Comparison of ENCODE assay signal across 27 mouse cellular contexts in genomic region chr17:82583801-82584200, GRCm38 (mm10).
DNase-seq lines count a peak whose midpoint lies in the region; ATAC-seq lines count a peak whose summit lies in the region.
"Had no signal": no experiment of that assay in that cellular context is flagged by ENCODE, and none has a peak within 500 bp of the region (broad histone marks: within the 10 kb centered on the region; RNA-seq: fewer than 3 reads in every experiment).

No protein-coding gene starts in this region.

- no peak overlapping the region for H3K9ac ChIP-seq in hindbrain, embryonic 13.5 days
- H3K9ac ChIP-seq in midbrain, embryonic 15.5 days: no peak overlapping the region
- H3K9ac ChIP-seq: embryonic facial prominence, embryonic 13.5 days; embryonic facial prominence, embryonic 15.5 days; forebrain, embryonic 13.5 days; forebrain, embryonic 15.5 days had no signal

- no peak overlapping the region for H3K4me3 ChIP-seq in hindbrain, embryonic 10.5 days
- H3K4me3 ChIP-seq in hindbrain, embryonic 13.5 days: no peak overlapping the region
- H3K4me3 ChIP-seq in midbrain, embryonic 15.5 days: no peak overlapping the region
- no peak overlapping the region for H3K4me3 ChIP-seq in midbrain, embryonic 10.5 days
- H3K4me3 ChIP-seq: embryonic facial prominence, embryonic 13.5 days; embryonic facial prominence, embryonic 15.5 days; erythroblast, embryonic 14.5 days; forebrain, embryonic 10.5 days; forebrain, embryonic 13.5 days; forebrain, embryonic 15.5 days had no signal

- no peak for ATAC-seq in hindbrain, embryonic 13.5 days (ENCODE audit: low FRiP score)
- 0 out of 2 replicates have a peak, but pooled peaks have one; percentile 58 for ATAC-seq in midbrain, embryonic 15.5 days (replicated peaks)
- ATAC-seq: activated CD4-positive, CD25-positive, alpha-beta regulatory T cell, adult 4 months; CD4-positive, CD25-positive, alpha-beta regulatory T cell, adult 4 months; forebrain, embryonic 13.5 days; forebrain, embryonic 15.5 days; Patski had no signal

- no peaks in the 10 kb centered on the region for H3K9me3 ChIP-seq in hindbrain, embryonic 10.5 days
- H3K9me3 ChIP-seq in hindbrain, embryonic 13.5 days: no peaks in the 10 kb centered on the region
- H3K9me3 ChIP-seq in midbrain, embryonic 15.5 days: no peaks in the 10 kb centered on the region
- H3K9me3 ChIP-seq in midbrain, embryonic 10.5 days (replicated peaks): no peaks in the 10 kb centered on the region
- H3K9me3 ChIP-seq: embryonic facial prominence, embryonic 13.5 days; embryonic facial prominence, embryonic 15.5 days; forebrain, embryonic 10.5 days; forebrain, embryonic 13.5 days; forebrain, embryonic 15.5 days had no signal

- H3K4me2 ChIP-seq in hindbrain, embryonic 13.5 days: no peak overlapping the region
- H3K4me2 ChIP-seq in midbrain, embryonic 15.5 days: no peak overlapping the region
- H3K4me2 ChIP-seq: embryonic facial prominence, embryonic 13.5 days; embryonic facial prominence, embryonic 15.5 days; forebrain, embryonic 13.5 days; forebrain, embryonic 15.5 days had no signal

- no peaks in the 10 kb centered on the region for H3K36me3 ChIP-seq in hindbrain, embryonic 10.5 days
- H3K36me3 ChIP-seq in hindbrain, embryonic 13.5 days: no peaks in the 10 kb centered on the region
- no peaks in the 10 kb centered on the region for H3K36me3 ChIP-seq in midbrain, embryonic 15.5 days (replicated peaks)
- no peaks in the 10 kb centered on the region for H3K36me3 ChIP-seq in midbrain, embryonic 10.5 days
- H3K36me3 ChIP-seq: embryonic facial prominence, embryonic 13.5 days; embryonic facial prominence, embryonic 15.5 days; forebrain, embryonic 10.5 days; forebrain, embryonic 15.5 days; G1E had no signal

- H3K27me3 ChIP-seq in hindbrain, embryonic 10.5 days (ENCODE audit: insufficient read depth, poor library complexity, severe bottlenecking): no peaks in the 10 kb centered on the region
- H3K27me3 ChIP-seq in hindbrain, embryonic 13.5 days: no peaks in the 10 kb centered on the region
- no peaks in the 10 kb centered on the region for H3K27me3 ChIP-seq in midbrain, embryonic 15.5 days (replicated peaks)
- H3K27me3 ChIP-seq in midbrain, embryonic 10.5 days (ENCODE audit: low read depth, poor library complexity, severe bottlenecking): no peaks in the 10 kb centered on the region
- H3K27me3 ChIP-seq: CH12.LX; embryonic facial prominence, embryonic 13.5 days; embryonic facial prominence, embryonic 15.5 days; forebrain, embryonic 13.5 days; forebrain, embryonic 15.5 days had no signal

- H3K4me1 ChIP-seq in hindbrain, embryonic 10.5 days (replicated peaks): no peaks in the 10 kb centered on the region
- H3K4me1 ChIP-seq in hindbrain, embryonic 13.5 days (replicated peaks): 0 out of 2 replicates have a peak, but pooled peaks cover 3% of the 10 kb centered on the region
- H3K4me1 ChIP-seq in midbrain, embryonic 15.5 days: no peaks in the 10 kb centered on the region
- no peaks in the 10 kb centered on the region for H3K4me1 ChIP-seq in midbrain, embryonic 10.5 days
- H3K4me1 ChIP-seq: embryonic facial prominence, embryonic 13.5 days; embryonic facial prominence, embryonic 15.5 days; forebrain, embryonic 10.5 days; forebrain, embryonic 13.5 days; forebrain, embryonic 15.5 days had no signal

- no peak overlapping the region for H3K27ac ChIP-seq in hindbrain, embryonic 10.5 days
- H3K27ac ChIP-seq in hindbrain, embryonic 13.5 days: no peak overlapping the region
- no peak overlapping the region for H3K27ac ChIP-seq in midbrain, embryonic 15.5 days
- H3K27ac ChIP-seq in midbrain, embryonic 10.5 days (replicated peaks): no peak overlapping the region
- H3K27ac ChIP-seq: embryonic facial prominence, embryonic 13.5 days; embryonic facial prominence, embryonic 15.5 days; forebrain, embryonic 10.5 days; forebrain, embryonic 13.5 days; forebrain, embryonic 15.5 days had no signal

- 49% methylated on average over 2 of the region's 2 CpGs for WGBS in hindbrain, embryonic 10.5 days
- WGBS in hindbrain, embryonic 13.5 days: 56% methylated on average over 2 of the region's 2 CpGs
- 36% methylated on average over 2 of the region's 2 CpGs for WGBS in midbrain, embryonic 15.5 days
- 76% methylated on average over 2 of the region's 2 CpGs for WGBS in midbrain, embryonic 10.5 days

- DNase-seq in embryo, embryonic 10 days (ENCODE audit: low spot score): peak; percentile 5
- no peak for DNase-seq in embryo, embryonic 9.5 days (ENCODE audit: extremely low spot score)
- peak; percentile 2 for DNase-seq in hindbrain, embryonic 10.5 days (ENCODE audit: low spot score)
- DNase-seq in midbrain, embryonic 10.5 days (ENCODE audit: low spot score): no peak
- DNase-seq: adrenal gland, adult 8-10 months; adrenal gland, postnatal 14 days; adrenal gland, postnatal 36 days; B cell, adult 2 months; cerebellum, adult 11 months; cerebellum, adult 18-20 months; cerebellum, adult 8-10 months; cerebellum, adult 9-11 months; cerebellum, postnatal 14 days; cerebellum, postnatal 36 days had no signal

Comparison
In these comparisons a context has a peak if more than half of its experiments do, and no peak if none do; other contexts are left out.
1. DNase-seq: peak in embryo, embryonic 10 days (single experiment) and hindbrain, embryonic 10.5 days (single experiment); none in embryo, embryonic 9.5 days (single experiment) and midbrain, embryonic 10.5 days (single experiment).